ENCODE assay signal across 21 mouse cellular contexts in genomic region chr7:116425771-116426170, GRCm38 (mm10). TPM values are rescaled to one million over a fixed set of nuclear protein-coding genes. Genes with fewer than 3 reads are reported as not detected.
DNase-seq lines count a peak whose midpoint lies in the region; ATAC-seq and TF ChIP-seq lines count a peak whose summit lies in the region.
"Had no signal": no experiment of that assay in that cellular context is flagged by ENCODE, and none has a peak within 500 bp of the region (broad histone marks: within the 10 kb centered on the region; RNA-seq: fewer than 3 reads in every experiment).

No protein-coding gene starts in this region.

- no peaks in the 10 kb centered on the region for H3K36me3 ChIP-seq in kidney, adult 2 months (ENCODE audit: control insufficient read depth, insufficient read depth, low read length)
- no peaks in the 10 kb centered on the region for H3K36me3 ChIP-seq in kidney, embryonic 14.5 days (ENCODE audit: control insufficient read depth, insufficient read depth, low read length)
- H3K36me3 ChIP-seq: embryonic facial prominence, embryonic 12.5 days; midbrain, embryonic 15.5 days had no signal

- no peak for TF ChIP-seq POLR2A in kidney, adult 2 months (IDR thresholded peaks at IDR 0.05; ENCODE audit: low read depth, low read length)
- no peak for TF ChIP-seq POLR2A in brain, embryonic 14.5 days (IDR thresholded peaks at IDR 0.05; ENCODE audit: borderline replicate concordance, extremely low read depth, insufficient read depth, insufficient read length, poor library complexity, severe bottlenecking)

- H3K27ac ChIP-seq in kidney, adult 2 months (ENCODE audit: insufficient read depth, low read depth, low read length) = peak overlapping the region; percentile 90
- H3K27ac ChIP-seq in kidney, embryonic 14.5 days (ENCODE audit: low read depth, low read length) = no peak overlapping the region
- H3K27ac ChIP-seq: embryonic facial prominence, embryonic 12.5 days; gastrocnemius, adult 2 months; hindbrain, embryonic 14.5 days; liver, embryonic 14.5 days; midbrain, embryonic 15.5 days had no signal

- no peak overlapping the region for H3K4me2 ChIP-seq in kidney, embryonic 14.5 days (replicated peaks; ENCODE audit: low read depth, low read length)
- H3K4me2 ChIP-seq: embryonic facial prominence, embryonic 12.5 days; heart, embryonic 12.5 days; hindbrain, embryonic 14.5 days; midbrain, embryonic 15.5 days had no signal

- no peak for TF ChIP-seq CTCF in kidney, adult 2 months (conservative IDR thresholded peaks at IDR 0.05; ENCODE audit: insufficient read depth, insufficient read length, low read depth, low read length)
- TF ChIP-seq CTCF in brain, embryonic 14.5 days (IDR thresholded peaks at IDR 0.05; ENCODE audit: borderline replicate concordance, extremely low read depth, insufficient read depth, insufficient read length) = no peak

- no peak overlapping the region for H3K4me3 ChIP-seq in kidney, adult 2 months (ENCODE audit: insufficient read depth, low read depth, low read length)
- no peak overlapping the region for H3K4me3 ChIP-seq in kidney, embryonic 14.5 days (ENCODE audit: low read length)
- H3K4me3 ChIP-seq: embryonic facial prominence, embryonic 12.5 days; erythroblast, embryonic 14.5 days; gastrocnemius, adult 2 months; heart, embryonic 12.5 days; megakaryocyte, embryonic 14.5 days; midbrain, embryonic 15.5 days; myocyte had no signal

- DNase-seq in kidney, adult 2 months = peak; percentile 67
- peak; percentile 37 for DNase-seq in brain, embryonic 14.5 days (ENCODE audit: low read depth)
- peak; percentile 42 for DNase-seq in gonadal fat pad, adult 2 months (ENCODE audit: low read depth)
- peak; percentile 27 to 57 for DNase-seq in kidney, postnatal 36 days
- DNase-seq in urinary bladder, postnatal 25 days (ENCODE audit: low spot score) = no peak
- DNase-seq in adrenal gland, adult 18-20 months (ENCODE audit: low spot score in 2 of 2) = no peak
- DNase-seq: cerebellum, adult 8-10 months; gastrocnemius, adult 2 months; heart, postnatal 14 days; lung, postnatal 14 days; right cerebral cortex, postnatal 14 days had no signal

- no peak for ATAC-seq in kidney, embryonic 14.5 days (ENCODE audit: low FRiP score, low TSS enrichment)
- ATAC-seq: forebrain, embryonic 16.5 days; midbrain, embryonic 15.5 days had no signal

- peaks cover 17% of the 10 kb centered on the region; the same call in 1 of the 2 replicates for H3K4me1 ChIP-seq in kidney, adult 2 months (ENCODE audit: control insufficient read depth, insufficient read depth, low read length)
- no peaks in the 10 kb centered on the region for H3K4me1 ChIP-seq in kidney, embryonic 14.5 days (ENCODE audit: control insufficient read depth, insufficient read depth, low read length)
- H3K4me1 ChIP-seq: embryonic facial prominence, embryonic 12.5 days; heart, embryonic 12.5 days; megakaryocyte, embryonic 14.5 days; midbrain, embryonic 15.5 days had no signal

- no peaks in the 10 kb centered on the region for H3K9me3 ChIP-seq in kidney, embryonic 14.5 days (ENCODE audit: control insufficient read depth, low read length)
- H3K9me3 ChIP-seq: embryonic facial prominence, embryonic 12.5 days; heart, embryonic 12.5 days; megakaryocyte, embryonic 14.5 days; midbrain, embryonic 15.5 days had no signal

- no peak overlapping the region for H3K9ac ChIP-seq in kidney, embryonic 14.5 days (ENCODE audit: low read depth, low read length)
- H3K9ac ChIP-seq: embryonic facial prominence, embryonic 12.5 days; heart, embryonic 12.5 days; hindbrain, embryonic 14.5 days; liver, embryonic 14.5 days; midbrain, embryonic 15.5 days had no signal

- WGBS in kidney, adult 2 months = 49% methylated on average over 6 of the region's 6 CpGs
- WGBS in kidney, embryonic 14.5 days = 83% methylated on average over 6 of the region's 6 CpGs

- H3K27me3 ChIP-seq in kidney, adult 2 months (replicated peaks; ENCODE audit: control insufficient read depth, insufficient read depth, low read length) = no peaks in the 10 kb centered on the region
- no peaks in the 10 kb centered on the region for H3K27me3 ChIP-seq in kidney, embryonic 14.5 days (ENCODE audit: control insufficient read depth, insufficient read depth, low read length)
- H3K27me3 ChIP-seq: embryonic facial prominence, embryonic 12.5 days; heart, embryonic 12.5 days; midbrain, embryonic 15.5 days had no signal

RNA-seq across cellular contexts. Expression of gene Pik3c2a, which starts 17.5 kb away (rescaled TPM):
- 5.9 and 8.7 TPM in 2 replicates for polyA plus RNA-seq in kidney, adult 2 months (2012; rRNA removed)
- 31.6 and 39.7 TPM in 2 replicates for polyA plus RNA-seq in kidney, embryonic 14.5 days (2014; fragmentation: Nextera tagmentation; extraction: Ambion mirVana)
- 17.1 and 18.5 TPM in 2 replicates for polyA plus RNA-seq in brain, embryonic 14.5 days (2012; rRNA removed)
- 8.7 and 9.1 TPM in 2 replicates for polyA plus RNA-seq in gonadal fat pad, adult 2 months (2012; rRNA removed)
- 10 to 100 TPM; 27.7 to 28.7 TPM for total RNA-seq in adrenal gland, adult 18-20 months (2021)
- polyA plus RNA-seq: erythroblast, embryonic 14.5 days had no signal

Comparison
In these comparisons a context has a peak if more than half of its experiments do, and no peak if none do; other contexts are left out.
1. DNase-seq: peak in kidney, adult 2 months (single experiment), brain, embryonic 14.5 days (single experiment), gonadal fat pad, adult 2 months (single experiment) and kidney, postnatal 36 days (2 of 2); none in urinary bladder, postnatal 25 days (single experiment) and adrenal gland, adult 18-20 months (0 of 2).